Mouse (Mus musculus): ENCODE data around the gene Rpl4. TPM values are rescaled to one million over a fixed set of nuclear protein-coding genes. Genes with fewer than 3 reads are reported as not detected.

Rpl4 gene
- 333 TPM for polyA plus RNA-seq (2014; fragmentation: Illumina TruSeq; extraction: RNeasy Lipid Tissue Mini Kit (QIAGEN cat#74804); ENCODE audit: low replicate concordance)

GRCm38 (mm10) chr9:64172816-64173665 is at the start of gene Rpl4, which contains the start of gene Zwilch:
Rpl4 (plus strand) TSS chr9:64173375.
Zwilch (minus strand) TSS chr9:64173104.

DNA sequence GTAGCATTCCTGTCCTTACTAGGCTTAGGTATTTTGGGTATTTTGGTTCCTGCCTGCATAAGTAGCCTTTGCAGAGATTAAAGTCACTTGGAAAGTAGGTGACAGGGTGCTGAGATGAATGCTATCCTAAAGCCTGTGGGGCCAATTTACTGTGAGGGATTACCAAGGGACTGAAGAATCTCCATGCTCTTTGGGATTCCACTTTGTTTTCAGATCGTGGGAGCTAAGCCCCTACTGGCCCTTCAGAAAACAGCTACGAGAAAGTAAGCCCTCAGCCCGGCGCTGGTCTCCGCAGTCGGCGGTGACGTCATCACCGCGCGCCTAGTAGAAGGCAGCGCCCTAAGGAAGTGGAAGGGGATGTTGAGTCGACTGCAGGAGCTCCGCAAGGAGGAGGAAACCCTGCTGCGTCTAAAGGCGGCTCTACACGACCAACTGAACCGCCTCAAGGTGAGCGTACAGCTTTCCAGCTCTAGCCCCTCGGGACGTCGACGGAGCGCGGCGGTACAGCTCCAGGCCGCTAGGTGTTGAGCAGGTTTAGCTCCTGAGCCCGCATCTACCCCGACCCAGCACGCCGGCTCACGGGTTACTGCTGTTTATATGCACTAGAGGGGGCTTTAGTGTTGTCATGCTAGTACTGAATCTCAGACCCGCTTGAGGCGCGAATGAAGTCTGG is 5.9 kb downstream of the Rpl4 start, which contains the start of gene Snapc5:
TSS of gene Snapc5 (plus strand) at position 301 of the 673 bp plus-strand sequence.

Other genes starting within 250 kb of the Rpl4 start
- 4.0 TPM for gene Smad6, start 151.3 kb upstream of the Rpl4 start, polyA plus RNA-seq (2014; fragmentation: Illumina TruSeq; extraction: RNeasy Lipid Tissue Mini Kit (QIAGEN cat#74804); ENCODE audit: low replicate concordance)
- gene Lctl, start 56.2 kb upstream of the Rpl4 start, polyA plus RNA-seq (2014; fragmentation: Illumina TruSeq; extraction: RNeasy Lipid Tissue Mini Kit (QIAGEN cat#74804); ENCODE audit: low replicate concordance): 0.52 TPM
- 25.1 TPM for gene Zwilch, start 271 bp upstream of the Rpl4 start, polyA plus RNA-seq (2014; fragmentation: Illumina TruSeq; extraction: RNeasy Lipid Tissue Mini Kit (QIAGEN cat#74804); ENCODE audit: low replicate concordance)
- gene Snapc5, start 5.9 kb downstream of the Rpl4 start, polyA plus RNA-seq (2014; fragmentation: Illumina TruSeq; extraction: RNeasy Lipid Tissue Mini Kit (QIAGEN cat#74804); ENCODE audit: low replicate concordance): 82.3 TPM
- not detected for gene Uchl4, start 61.8 kb downstream of the Rpl4 start, polyA plus RNA-seq (2014; fragmentation: Illumina TruSeq; extraction: RNeasy Lipid Tissue Mini Kit (QIAGEN cat#74804); ENCODE audit: low replicate concordance)
- 78.3 TPM for gene Map2k1, start 80.3 kb downstream of the Rpl4 start, polyA plus RNA-seq (2014; fragmentation: Illumina TruSeq; extraction: RNeasy Lipid Tissue Mini Kit (QIAGEN cat#74804); ENCODE audit: low replicate concordance)
- gene Tipin, start 108.2 kb downstream of the Rpl4 start, polyA plus RNA-seq (2014; fragmentation: Illumina TruSeq; extraction: RNeasy Lipid Tissue Mini Kit (QIAGEN cat#74804); ENCODE audit: low replicate concordance): 41.8 TPM
- 6.7 TPM for gene Dis3l, start 167.9 kb downstream of the Rpl4 start, polyA plus RNA-seq (2014; fragmentation: Illumina TruSeq; extraction: RNeasy Lipid Tissue Mini Kit (QIAGEN cat#74804); ENCODE audit: low replicate concordance)
- gene Megf11, start 212.3 kb downstream of the Rpl4 start, polyA plus RNA-seq (2014; fragmentation: Illumina TruSeq; extraction: RNeasy Lipid Tissue Mini Kit (QIAGEN cat#74804); ENCODE audit: low replicate concordance): not detected